8 mouse cellular contexts compared by ENCODE assay signal in the genomic region with DNA sequence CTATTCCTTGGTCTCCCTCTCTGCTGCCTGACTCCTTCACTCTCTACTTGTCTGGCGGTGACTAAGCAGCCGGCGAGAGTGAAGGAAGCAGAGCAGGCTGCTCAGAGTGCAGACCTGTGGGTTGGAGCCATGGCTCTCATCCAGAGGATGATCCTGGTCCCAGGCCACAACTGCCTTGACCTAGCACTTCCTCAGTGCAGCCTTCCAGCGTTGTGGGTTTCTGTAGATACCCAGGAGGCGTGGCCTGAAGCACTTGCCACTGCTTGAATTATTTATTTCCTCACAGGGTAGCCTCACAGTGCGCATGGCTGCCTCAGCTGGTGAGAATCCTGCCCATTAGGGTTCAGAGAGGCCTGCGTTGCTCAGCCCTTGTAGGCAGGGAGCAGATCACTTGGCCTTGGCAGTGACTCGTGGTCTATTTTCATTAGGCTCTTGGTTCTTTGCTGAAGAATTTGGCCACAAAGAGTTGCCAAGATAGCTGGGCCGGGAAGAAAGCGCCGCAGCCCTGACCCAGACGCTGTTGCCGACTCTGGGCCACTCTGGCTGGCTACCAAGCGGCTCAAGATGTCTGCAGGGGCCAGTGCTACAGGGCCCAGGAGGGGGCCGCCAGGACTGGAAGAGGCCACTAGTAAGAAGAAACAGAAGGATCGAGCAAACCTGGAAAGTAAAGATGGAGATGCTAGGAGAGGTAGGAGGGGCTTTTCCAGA. TPM values are rescaled to one million over a fixed set of nuclear protein-coding genes. Genes with fewer than 3 reads are reported as not detected.
DNase-seq lines count a peak whose midpoint lies in the region; ATAC-seq and TF ChIP-seq lines count a peak whose summit lies in the region.

No protein-coding gene starts in this region.

- peaks cover 63% of the 10 kb centered on the region for H3K36me3 ChIP-seq in lung, embryonic 16.5 days (ENCODE audit: control insufficient read depth, insufficient read depth, low read length)
- H3K36me3 ChIP-seq in heart, embryonic 13.5 days: peaks cover 85% of the 10 kb centered on the region
- H3K36me3 ChIP-seq in limb, embryonic 12.5 days: peaks cover 82% of the 10 kb centered on the region
- peaks cover 74% of the 10 kb centered on the region for H3K36me3 ChIP-seq in neural tube, embryonic 12.5 days

- no peak overlapping the region for H3K27ac ChIP-seq in lung, embryonic 16.5 days (ENCODE audit: low read length)
- H3K27ac ChIP-seq in heart, embryonic 13.5 days (replicated peaks): peak overlapping the region; percentile 98
- H3K27ac ChIP-seq in limb, embryonic 12.5 days: 0 out of 2 replicates have a peak overlapping the region, but pooled peaks have one; percentile 37
- no peak overlapping the region for H3K27ac ChIP-seq in neural tube, embryonic 12.5 days

- H3K4me1 ChIP-seq in lung, embryonic 16.5 days (replicated peaks; ENCODE audit: control insufficient read depth, insufficient read depth, low read length): peaks cover 12% of the 10 kb centered on the region
- peaks cover 7% of the 10 kb centered on the region for H3K4me1 ChIP-seq in lung, adult 2 months (ENCODE audit: control insufficient read depth, insufficient read depth, low read length)
- H3K4me1 ChIP-seq in heart, embryonic 13.5 days: peaks cover 20% of the 10 kb centered on the region
- peaks cover 26% of the 10 kb centered on the region for H3K4me1 ChIP-seq in limb, embryonic 12.5 days (replicated peaks)
- H3K4me1 ChIP-seq in neural tube, embryonic 12.5 days: peaks cover 23% of the 10 kb centered on the region

- H3K4me2 ChIP-seq in lung, embryonic 16.5 days (ENCODE audit: low read depth, low read length): peak overlapping the region; percentile 86
- H3K4me2 ChIP-seq in heart, embryonic 13.5 days: peak overlapping the region; percentile 95
- H3K4me2 ChIP-seq in limb, embryonic 12.5 days: peak overlapping the region; percentile 94
- H3K4me2 ChIP-seq in neural tube, embryonic 12.5 days (replicated peaks): peak overlapping the region; percentile 93

- H3K27me3 ChIP-seq in lung, embryonic 16.5 days (ENCODE audit: control insufficient read depth, insufficient read depth, low read depth, low read length): no peaks in the 10 kb centered on the region
- H3K27me3 ChIP-seq in heart, embryonic 13.5 days (replicated peaks): no peaks in the 10 kb centered on the region
- H3K27me3 ChIP-seq in limb, embryonic 12.5 days: no peaks in the 10 kb centered on the region
- H3K27me3 ChIP-seq in neural tube, embryonic 12.5 days (replicated peaks): no peaks in the 10 kb centered on the region

- H3K9ac ChIP-seq in lung, embryonic 16.5 days (ENCODE audit: low read length): peak overlapping the region; percentile 93
- H3K9ac ChIP-seq in heart, embryonic 13.5 days: peak overlapping the region; percentile 99
- peak overlapping the region; percentile 91 for H3K9ac ChIP-seq in limb, embryonic 12.5 days (replicated peaks)
- H3K9ac ChIP-seq in neural tube, embryonic 12.5 days: peak overlapping the region; percentile 92

- peak overlapping the region; percentile 84 for H3K4me3 ChIP-seq in lung, embryonic 16.5 days (ENCODE audit: low read length)
- no peak overlapping the region for H3K4me3 ChIP-seq in lung, adult 2 months (replicated peaks; ENCODE audit: extremely low read depth, low read depth, low read length)
- H3K4me3 ChIP-seq in heart, embryonic 13.5 days: peak overlapping the region; percentile 97
- H3K4me3 ChIP-seq in limb, embryonic 12.5 days (replicated peaks): peak overlapping the region; percentile 78
- peak overlapping the region; percentile 0; the same call in 1 of the 2 replicates for H3K4me3 ChIP-seq in neural tube, embryonic 12.5 days

- H3K9me3 ChIP-seq in lung, embryonic 16.5 days (ENCODE audit: control insufficient read depth, low read length): no peaks in the 10 kb centered on the region
- no peaks in the 10 kb centered on the region for H3K9me3 ChIP-seq in heart, embryonic 13.5 days
- H3K9me3 ChIP-seq in limb, embryonic 12.5 days: no peaks in the 10 kb centered on the region
- H3K9me3 ChIP-seq in neural tube, embryonic 12.5 days: no peaks in the 10 kb centered on the region

- no peak for DNase-seq in lung, adult 2 months
- no peak for DNase-seq in thymus, postnatal 4 days
- no peak for DNase-seq in layer of hippocampus, adult 8-10 months (ENCODE audit: low spot score in 2 of 2)

- TF ChIP-seq POLR2A in lung, adult 2 months (IDR thresholded peaks at IDR 0.05; ENCODE audit: borderline replicate concordance, extremely low read depth, low read depth, low read length): no peak

- no peak for ATAC-seq in lung, embryonic 16.5 days (ENCODE audit: low read depth)
- ATAC-seq in common myeloid progenitor, adult 5-6 weeks (replicated peaks; ENCODE audit: low read depth, poor library complexity, severe bottlenecking): peak; percentile 72
- ATAC-seq in heart, embryonic 13.5 days (ENCODE audit: extremely low read depth, insufficient number of reproducible peaks, low FRiP score, low TSS enrichment): no peak
- ATAC-seq in limb, embryonic 12.5 days (ENCODE audit: insufficient number of reproducible peaks, insufficient read depth, low FRiP score, low TSS enrichment, low read depth): no peak
- no peak for ATAC-seq in neural tube, embryonic 12.5 days (ENCODE audit: low FRiP score, low read depth)

- no peak for TF ChIP-seq CTCF in lung, adult 2 months (IDR thresholded peaks at IDR 0.05; ENCODE audit: insufficient read depth, low read length)

- 77% methylated on average over 16 of the region's 16 CpGs for WGBS in lung, embryonic 16.5 days
- WGBS in lung, adult 2 months: 56% methylated on average over 16 of the region's 16 CpGs
- 78% methylated on average over 16 of the region's 16 CpGs for WGBS in heart, embryonic 13.5 days
- 86% methylated on average over 16 of the region's 16 CpGs for WGBS in limb, embryonic 12.5 days
- WGBS in neural tube, embryonic 12.5 days: 88% methylated on average over 16 of the region's 16 CpGs

RNA-seq across cellular contexts. Expression of a gene that starts 1.8 kb away (rescaled TPM):
- 59.1 and 61.0 TPM in 2 replicates for polyA plus RNA-seq in lung, embryonic 16.5 days (2015; fragmentation: Nextera tagmentation; extraction: Ambion mirVana)
- polyA plus RNA-seq in lung, adult 2 months (2012; rRNA removed): 134 and 161 TPM in 2 replicates
- 54.3 and 63.1 TPM in 2 replicates for total RNA-seq in common myeloid progenitor, adult 5-6 weeks (2017)
- 51.4 and 55.9 TPM in 2 replicates for polyA plus RNA-seq in heart, embryonic 13.5 days (2015; fragmentation: Nextera tagmentation; extraction: Ambion mirVana)
- 99.3 and 99.7 TPM in 2 replicates for polyA plus RNA-seq in limb, embryonic 12.5 days (2016; fragmentation: Nextera tagmentation; extraction: Ambion mirVana)
- polyA plus RNA-seq in neural tube, embryonic 12.5 days (2016; fragmentation: Nextera tagmentation; extraction: Ambion mirVana): 104 TPM in 2 replicates
- 100 to 1,000 TPM; 144 to 189 (median 157) TPM for total RNA-seq in layer of hippocampus, adult 8-10 months (2022)

RNA-seq across cellular contexts. Expression of a gene that starts 12.7 kb away (rescaled TPM):
- polyA plus RNA-seq in lung, embryonic 16.5 days (2015; fragmentation: Nextera tagmentation; extraction: Ambion mirVana): 86.0 and 95.5 TPM in 2 replicates
- polyA plus RNA-seq in lung, adult 2 months (2012; rRNA removed): 189 and 231 TPM in 2 replicates
- 0.15 and 0.37 TPM in 2 replicates for total RNA-seq in common myeloid progenitor, adult 5-6 weeks (2017)
- 45.3 and 49.0 TPM in 2 replicates for polyA plus RNA-seq in heart, embryonic 13.5 days (2015; fragmentation: Nextera tagmentation; extraction: Ambion mirVana)
- 40.8 and 43.7 TPM in 2 replicates for polyA plus RNA-seq in limb, embryonic 12.5 days (2016; fragmentation: Nextera tagmentation; extraction: Ambion mirVana)
- polyA plus RNA-seq in neural tube, embryonic 12.5 days (2016; fragmentation: Nextera tagmentation; extraction: Ambion mirVana): 28.6 and 29.4 TPM in 2 replicates
- total RNA-seq in layer of hippocampus, adult 8-10 months (2022): 10 to 100 TPM; 28.9 to 46.8 (median 34.7) TPM

RNA-seq across cellular contexts. Expression of a gene that starts 15.3 kb away (rescaled TPM):
- 97.4 and 107 TPM in 2 replicates for polyA plus RNA-seq in lung, embryonic 16.5 days (2015; fragmentation: Nextera tagmentation; extraction: Ambion mirVana)
- 140 and 204 TPM in 2 replicates for polyA plus RNA-seq in lung, adult 2 months (2012; rRNA removed)
- total RNA-seq in common myeloid progenitor, adult 5-6 weeks (2017): 149 and 207 TPM in 2 replicates
- 62.2 and 69.0 TPM in 2 replicates for polyA plus RNA-seq in heart, embryonic 13.5 days (2015; fragmentation: Nextera tagmentation; extraction: Ambion mirVana)
- 106 and 112 TPM in 2 replicates for polyA plus RNA-seq in limb, embryonic 12.5 days (2016; fragmentation: Nextera tagmentation; extraction: Ambion mirVana)
- 86.9 and 89.9 TPM in 2 replicates for polyA plus RNA-seq in neural tube, embryonic 12.5 days (2016; fragmentation: Nextera tagmentation; extraction: Ambion mirVana)
- 10 to 100 TPM; 84.0 to 96.5 (median 89.4) TPM for total RNA-seq in layer of hippocampus, adult 8-10 months (2022)

RNA-seq across cellular contexts. Expression of a gene that starts 24.4 kb away (rescaled TPM):
- 108 and 118 TPM in 2 replicates for polyA plus RNA-seq in lung, embryonic 16.5 days (2015; fragmentation: Nextera tagmentation; extraction: Ambion mirVana)
- polyA plus RNA-seq in lung, adult 2 months (2012; rRNA removed): 64.4 and 76.6 TPM in 2 replicates
- 131 and 150 TPM in 2 replicates for total RNA-seq in common myeloid progenitor, adult 5-6 weeks (2017)
- polyA plus RNA-seq in heart, embryonic 13.5 days (2015; fragmentation: Nextera tagmentation; extraction: Ambion mirVana): 81.2 and 81.7 TPM in 2 replicates
- 156 and 159 TPM in 2 replicates for polyA plus RNA-seq in limb, embryonic 12.5 days (2016; fragmentation: Nextera tagmentation; extraction: Ambion mirVana)
- polyA plus RNA-seq in neural tube, embryonic 12.5 days (2016; fragmentation: Nextera tagmentation; extraction: Ambion mirVana): 162 and 164 TPM in 2 replicates
- total RNA-seq in layer of hippocampus, adult 8-10 months (2022): 100 to 1,000 TPM; 141 to 150 (median 146) TPM

RNA-seq across cellular contexts. Expression of a gene that starts 30.8 kb away (rescaled TPM):
- polyA plus RNA-seq in lung, embryonic 16.5 days (2015; fragmentation: Nextera tagmentation; extraction: Ambion mirVana): 76.6 and 89.7 TPM in 2 replicates
- polyA plus RNA-seq in lung, adult 2 months (2012; rRNA removed): 108 and 109 TPM in 2 replicates
- 6.8 and 8.2 TPM in 2 replicates for total RNA-seq in common myeloid progenitor, adult 5-6 weeks (2017)
- 90.6 and 106 TPM in 2 replicates for polyA plus RNA-seq in heart, embryonic 13.5 days (2015; fragmentation: Nextera tagmentation; extraction: Ambion mirVana)
- polyA plus RNA-seq in limb, embryonic 12.5 days (2016; fragmentation: Nextera tagmentation; extraction: Ambion mirVana): 33.0 and 36.0 TPM in 2 replicates
- 51.1 and 63.4 TPM in 2 replicates for polyA plus RNA-seq in neural tube, embryonic 12.5 days (2016; fragmentation: Nextera tagmentation; extraction: Ambion mirVana)
- total RNA-seq in layer of hippocampus, adult 8-10 months (2022): 10 to 100 TPM; 22.0 to 32.0 (median 24.2) TPM

Comparison
In these comparisons a context has a peak if more than half of its experiments do, and no peak if none do; other contexts are left out.
1. H3K27ac ChIP-seq: peak in heart, embryonic 13.5 days (single experiment) and limb, embryonic 12.5 days (single experiment); none in lung, embryonic 16.5 days (single experiment) and neural tube, embryonic 12.5 days (single experiment).
2. Peak in every context shown above with its lines, with median percentiles within 50 percentile points of each other: H3K4me2 ChIP-seq and H3K9ac ChIP-seq.